Mouse (Mus musculus) stomach, embryonic 15.5 days (tissue): ENCODE results near the gene Itgb1bp1. TPM values are rescaled to one million over a fixed set of nuclear protein-coding genes. Genes with fewer than 3 reads are reported as not detected.

Experiments
- ATAC-seq: fragments of 200-750 bp; cut with Nextera tagmentation; 2 replicates; pipeline ENCODE4 v1.8.0; 2017; ENCODE audit warnings: low read depth, moderate number of reproducible peaks, moderate TSS enrichment; ENCODE audit not compliant: insufficient read depth, low FRiP score
- H3K27ac ChIP-seq: fragments of 300-500 bp; sonication (generic); 2 replicates; pipeline ENCODE4 v1.5.1; 2015; ENCODE audit warnings: mild to moderate bottlenecking, inconsistent platforms
- H3K27me3 ChIP-seq: fragments of 300-500 bp; sonication (generic); replicated peaks from 2 replicates; pipeline ENCODE4 v1.6.1; 2015; ENCODE audit warnings: inconsistent platforms
- H3K36me3 ChIP-seq: fragments of 300-500 bp; sonication (generic); 2 replicates; pipeline ENCODE4 v1.6.1; 2015; ENCODE audit warnings: inconsistent platforms
- H3K4me1 ChIP-seq: fragments of 300-500 bp; sonication (generic); 2 replicates; pipeline ENCODE4 v1.6.1; 2015; ENCODE audit warnings: inconsistent platforms
- H3K4me2 ChIP-seq: fragments of 300-500 bp; sonication (generic); 2 replicates; pipeline ENCODE4 v1.6.1; 2015; ENCODE audit warnings: mild to moderate bottlenecking, inconsistent platforms
- H3K4me3 ChIP-seq: fragments of 300-500 bp; sonication (generic); replicated peaks from 2 replicates; pipeline ENCODE4 v1.5.1; 2015; ENCODE audit warnings: inconsistent platforms
- H3K9ac ChIP-seq: fragments of 300-500 bp; sonication (generic); 2 replicates; pipeline ENCODE4 v1.6.1; 2015; ENCODE audit warnings: inconsistent platforms
- H3K9me3 ChIP-seq: fragments of 300-500 bp; sonication (generic); 2 replicates; pipeline ENCODE4 v1.6.1; 2016; ENCODE audit warnings: inconsistent platforms
- WGBS: fragments of 180-500 bp; shearing (Covaris S2); methylation state at CpG from one replicate; pipeline ENCODE4 v1.1.7; 2015; 5-methylcytosine and 5-hydroxymethylcytosine counted together
- polyA plus RNA-seq: library from polyadenylated mRNA; unstranded; fragments of >200 nt; fragmentation: Nextera tagmentation; extraction: Ambion mirVana; gene quantifications from 2 replicates; pipeline ENCODE4 v1.2.1, GENCODE M21; 2015

Gene Itgb1bp1
- polyA plus RNA-seq, 1 experiment from 2014 or later: 42.5 TPM

GRCm38 (mm10) chr12:21209273-21209672 lies 76.8 kb downstream of the Itgb1bp1 start:
- no peaks in the 10 kb centered on the region for H3K9me3 ChIP-seq
- peaks cover 11% of the 10 kb centered on the region; the same call in 1 of the 2 replicates for H3K36me3 ChIP-seq
- H3K27me3 ChIP-seq: no peaks in the 10 kb centered on the region
- H3K27ac ChIP-seq: peak overlapping the region; percentile 65
- WGBS: 71% methylated on average over 10 of the region's 10 CpGs
- peaks cover 6% of the 10 kb centered on the region for H3K4me1 ChIP-seq
- H3K9ac ChIP-seq: no peak overlapping the region
- peak; percentile 45 for ATAC-seq
- H3K4me2 ChIP-seq: no peak overlapping the region
- H3K4me3 ChIP-seq: no peak overlapping the region

- Histone ChIP-seq H3K27me3 (no peaks in the 10 kb centered on the region), H3K4me2 (no peak overlapping the region), H3K36me3 (peaks cover 5% of the 10 kb centered on the region; the same call in 1 of the 2 replicates), H3K4me3 (no peak overlapping the region), H3K27ac (no peak overlapping the region), H3K9me3 (no peaks in the 10 kb centered on the region), H3K4me1 (peaks cover 7% of the 10 kb centered on the region), H3K9ac (no peak overlapping the region)
- ATAC-seq: no peak
- 73% methylated on average over 11 of the region's 11 CpGs for WGBS
These were observed 77.8 kb downstream of the Itgb1bp1 start for GRCm38 (mm10) chr12:21208172-21208795.

DNA sequence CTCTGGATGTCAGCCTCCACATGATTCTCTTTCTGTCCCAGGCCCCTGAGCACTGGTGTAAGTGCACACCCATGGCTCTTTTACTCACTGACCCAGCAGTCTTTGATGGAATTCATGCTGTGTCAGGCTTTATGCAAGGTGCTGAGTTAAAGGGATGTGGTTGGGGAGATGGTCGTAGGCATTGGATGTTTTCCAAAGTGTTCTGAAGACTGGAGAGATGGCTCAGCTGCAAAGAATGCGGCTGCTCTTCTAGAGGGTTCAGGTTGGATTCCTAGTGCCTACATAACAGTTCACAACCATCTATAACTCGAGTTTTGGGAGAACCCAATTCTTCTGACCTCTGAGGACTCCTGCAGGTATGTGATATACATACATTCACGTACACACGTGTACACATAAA lies 78.7 kb downstream of the Itgb1bp1 start:
- Histone ChIP-seq H3K27me3 (no peaks in the 10 kb centered on the region), H3K27ac (no peak overlapping the region), H3K9me3 (no peaks in the 10 kb centered on the region), H3K9ac (no peak overlapping the region), H3K4me2 (no peak overlapping the region), H3K4me3 (no peak overlapping the region), H3K36me3 (no peaks in the 10 kb centered on the region), H3K4me1 (peaks cover 7% of the 10 kb centered on the region)
- whole genome bisulfite sequencing: 85% methylated on average over 5 of the region's 5 CpGs
- ATAC-seq: no peak

GRCm38 (mm10) chr12:21205799-21206198 lies 80.3 kb downstream of the Itgb1bp1 start:
- Histone ChIP-seq H3K27me3 (no peaks in the 10 kb centered on the region), H3K9ac (no peak overlapping the region), H3K9me3 (no peaks in the 10 kb centered on the region), H3K4me2 (no peak overlapping the region), H3K4me3 (no peak overlapping the region), H3K27ac (0 out of 2 replicates have a peak overlapping the region, but pooled peaks have one; percentile 57), H3K36me3 (no peaks in the 10 kb centered on the region), H3K4me1 (peaks cover 9% of the 10 kb centered on the region)
- ATAC-seq: peak; percentile 65
- 70% methylated on average over 4 of the region's 4 CpGs for WGBS

DNA sequence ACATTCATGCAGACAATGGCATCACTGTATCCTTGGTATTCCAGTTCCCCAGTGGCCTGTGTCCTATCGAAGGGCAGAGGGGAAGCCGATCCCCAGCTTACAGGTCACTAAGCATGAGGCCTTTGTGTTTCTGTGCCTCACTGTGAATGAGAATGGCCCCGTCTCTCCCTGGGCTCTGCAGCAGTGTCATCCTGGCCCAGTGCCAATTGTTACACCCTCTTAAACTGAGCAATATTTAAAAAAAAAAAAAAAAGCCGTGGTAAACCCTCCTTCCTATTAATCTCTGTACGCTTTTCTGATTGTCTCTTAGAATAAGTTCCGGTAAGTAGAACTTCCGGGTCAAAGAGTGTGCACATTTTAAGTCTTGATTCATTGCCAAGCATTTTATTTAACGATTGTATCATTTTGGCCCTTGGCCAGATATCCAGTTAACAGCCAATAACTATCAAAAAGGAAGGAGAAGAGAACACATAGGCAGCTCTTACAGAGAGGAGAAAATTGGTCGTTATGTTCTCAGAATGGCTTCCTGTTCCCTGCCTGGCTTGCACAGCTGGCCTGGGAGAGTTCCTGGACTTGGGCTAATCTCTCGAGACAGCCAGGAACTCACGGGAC lies 81.3 kb downstream of the Itgb1bp1 start:
- ATAC-seq: peak; percentile 15; the same call in 1 of the 2 replicates
- no peak overlapping the region for H3K4me2 ChIP-seq
- 30% methylated on average over 11 of the region's 11 CpGs for WGBS
- no peaks in the 10 kb centered on the region for H3K27me3 ChIP-seq
- H3K9ac ChIP-seq: no peak overlapping the region
- H3K4me1 ChIP-seq: peaks cover 13% of the 10 kb centered on the region
- H3K36me3 ChIP-seq: no peaks in the 10 kb centered on the region
- no peaks in the 10 kb centered on the region for H3K9me3 ChIP-seq
- H3K27ac ChIP-seq: peak overlapping the region; percentile 57
- no peak overlapping the region for H3K4me3 ChIP-seq

- Histone ChIP-seq H3K4me1 (peaks cover 15% of the 10 kb centered on the region), H3K4me2 (no peak overlapping the region), H3K9me3 (no peaks in the 10 kb centered on the region), H3K27me3 (no peaks in the 10 kb centered on the region), H3K9ac (no peak overlapping the region), H3K4me3 (no peak overlapping the region), H3K36me3 (no peaks in the 10 kb centered on the region), H3K27ac (0 out of 2 replicates have a peak overlapping the region, but pooled peaks have one; percentile 2)
- no peak for ATAC-seq
- WGBS: 60% methylated on average over 10 of the region's 10 CpGs
These were observed 84.4 kb downstream of the Itgb1bp1 start for GRCm38 (mm10) chr12:21201485-21202269.

DNA sequence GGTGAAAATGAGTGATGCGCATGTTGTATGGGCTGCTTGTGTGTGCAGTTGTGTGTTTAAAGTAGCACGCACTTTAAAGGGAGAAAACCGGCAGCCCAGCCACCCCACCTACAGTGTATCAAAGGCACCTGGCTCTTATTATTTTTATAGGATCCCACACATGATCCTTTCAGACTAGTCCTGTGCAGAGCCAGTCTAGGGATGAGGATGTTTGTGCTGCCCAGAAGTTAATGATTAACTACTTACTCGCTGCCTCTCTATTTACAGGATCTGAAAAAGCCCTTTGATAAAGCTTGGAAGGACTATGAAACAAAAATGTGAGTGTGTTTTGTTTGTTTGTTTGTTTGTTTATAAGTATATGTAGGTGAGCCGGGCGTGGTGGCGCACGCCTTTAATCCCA lies 85.5 kb downstream of the Itgb1bp1 start:
- no peak overlapping the region for H3K4me3 ChIP-seq
- no peak overlapping the region for H3K9ac ChIP-seq
- peaks cover 15% of the 10 kb centered on the region for H3K4me1 ChIP-seq
- WGBS: 84% methylated on average over 8 of the region's 8 CpGs
- no peaks in the 10 kb centered on the region for H3K27me3 ChIP-seq
- ATAC-seq: no peak
- no peaks in the 10 kb centered on the region for H3K9me3 ChIP-seq
- H3K4me2 ChIP-seq: no peak overlapping the region
- H3K27ac ChIP-seq: no peak overlapping the region
- H3K36me3 ChIP-seq: no peaks in the 10 kb centered on the region

- no peaks in the 10 kb centered on the region for H3K27me3 ChIP-seq
- no peaks in the 10 kb centered on the region for H3K36me3 ChIP-seq
- no peak overlapping the region for H3K4me3 ChIP-seq
- H3K9me3 ChIP-seq: no peaks in the 10 kb centered on the region
- 0 out of 2 replicates have a peak, but pooled peaks cover 6% of the 10 kb centered on the region for H3K4me1 ChIP-seq
- no peak for ATAC-seq
- 73% methylated on average over 4 of the region's 4 CpGs for WGBS
- H3K9ac ChIP-seq: no peak overlapping the region
- H3K4me2 ChIP-seq: no peak overlapping the region
- no peak overlapping the region for H3K27ac ChIP-seq
These were observed 89.7 kb downstream of the Itgb1bp1 start for GRCm38 (mm10) chr12:21196420-21196819.

DNA sequence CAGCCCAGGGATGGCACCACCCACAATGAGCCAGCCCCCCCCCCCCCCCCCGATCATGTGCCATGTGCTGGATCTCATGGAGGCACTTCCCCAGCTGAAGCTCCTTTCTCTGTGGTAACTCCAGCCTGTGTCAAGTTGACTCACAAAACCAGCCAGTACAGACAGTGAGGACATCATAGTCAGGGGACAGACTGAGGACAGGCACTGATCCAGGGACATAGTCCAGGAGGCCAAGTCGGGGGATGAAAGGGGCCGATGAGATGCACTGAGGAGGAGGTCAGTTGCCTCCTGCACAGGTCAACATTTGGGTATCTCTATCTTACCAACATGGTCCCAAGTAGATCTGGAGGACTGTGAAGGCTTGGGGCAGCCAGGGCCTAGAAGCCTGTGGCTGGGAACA lies 90.6 kb downstream of the Itgb1bp1 start:
- WGBS: 88% methylated on average over 3 of the region's 3 CpGs
- H3K4me1 ChIP-seq: 0 out of 2 replicates have a peak, but pooled peaks cover 6% of the 10 kb centered on the region

GRCm38 (mm10) chr12:21191546-21191945 lies 94.5 kb downstream of the Itgb1bp1 start:
- ATAC-seq: peak; percentile 10; the same call in 1 of the 2 replicates
- Histone ChIP-seq H3K4me3 (no peak overlapping the region), H3K4me1 (no peaks in the 10 kb centered on the region), H3K4me2 (no peak overlapping the region), H3K9ac (no peak overlapping the region), H3K9me3 (no peaks in the 10 kb centered on the region), H3K27me3 (no peaks in the 10 kb centered on the region), H3K27ac (no peak overlapping the region), H3K36me3 (no peaks in the 10 kb centered on the region)
- 79% methylated on average over 2 of the region's 2 CpGs for whole genome bisulfite sequencing

More for the DNA sequence above, 90.6 kb downstream of the Itgb1bp1 start:
- Histone ChIP-seq H3K36me3 (no peaks in the 10 kb centered on the region), H3K4me3 (no peak overlapping the region), H3K4me2 (no peak overlapping the region), H3K27me3 (no peaks in the 10 kb centered on the region), H3K27ac (no peak overlapping the region), H3K9me3 (no peaks in the 10 kb centered on the region), H3K9ac (no peak overlapping the region)
- no peak for ATAC-seq
